Mouse (Mus musculus): ENCODE results near the gene Zfp383. TPM values are rescaled to one million over a fixed set of nuclear protein-coding genes. Genes with fewer than 3 reads are reported as not detected.

Zfp383 gene
- total and polyA plus RNA-seq, 2 experiments from 2014 or later = 4.1 to 6.6 TPM

DNA sequence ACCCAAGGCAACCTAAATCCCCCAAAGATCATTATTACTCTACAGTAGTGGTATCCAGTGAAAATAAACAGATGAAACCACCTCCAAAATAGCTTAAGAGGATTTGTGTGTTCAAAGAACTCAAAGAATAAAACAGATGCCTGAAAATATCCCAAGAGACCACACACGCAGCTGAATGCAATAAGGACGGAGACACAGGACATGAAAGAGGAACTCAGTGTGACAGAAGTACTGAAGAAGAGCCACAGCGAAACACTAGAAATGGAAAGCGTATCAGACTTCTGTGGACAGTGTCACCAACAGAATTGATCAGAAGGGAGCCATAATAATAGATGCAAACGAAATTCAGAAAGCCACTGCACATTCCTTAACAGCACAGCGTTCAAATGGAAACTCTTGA lies 30.8 kb downstream of the Zfp383 start:
- Histone ChIP-seq H3K27me3 (ENCODE audit: insufficient read depth, low read length) (no peaks in the 10 kb centered on the region), H3K4me1 (ENCODE audit: insufficient read depth, low read length) (no peaks in the 10 kb centered on the region), H3K27ac (no peak overlapping the region), H3K9me3 (ENCODE audit: low read length) (no peaks in the 10 kb centered on the region), H3K9ac (replicated peaks; ENCODE audit: low read length) (no peak overlapping the region), H3K4me3 (ENCODE audit: low read length) (no peak overlapping the region), H3K36me3 (ENCODE audit: insufficient read depth, low read length) (peaks cover 55% of the 10 kb centered on the region), H3K4me2 (ENCODE audit: low read depth, low read length) (no peak overlapping the region)
- ATAC-seq (no peak), DNase-seq (ENCODE audit: low spot score) (no peak)
- no peak for TF ChIP-seq CTCF (IDR thresholded peaks at IDR 0.05; ENCODE audit: low read depth)
- 78% methylated on average over 6 of the region's 6 CpGs for WGBS

DNA sequence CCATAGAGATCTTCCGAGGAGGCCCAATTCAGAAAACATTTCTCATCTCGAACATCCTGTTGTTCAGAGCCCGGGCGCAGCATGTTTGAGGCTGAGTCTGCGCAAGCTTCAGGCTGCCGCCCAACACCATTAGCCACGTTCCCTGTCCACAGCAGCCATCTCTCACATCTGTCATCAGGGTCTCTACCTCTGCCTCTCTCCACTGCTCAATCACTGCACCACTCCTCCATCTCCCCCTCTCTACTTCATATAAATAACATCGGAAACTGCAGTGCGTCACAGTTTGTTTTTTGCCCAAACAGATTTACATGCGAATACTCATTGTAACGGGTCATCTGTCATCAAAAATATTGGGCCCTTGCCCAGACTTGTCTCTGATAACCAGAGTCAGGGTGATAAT lies 33.0 kb downstream of the Zfp383 start:
- H3K27me3 ChIP-seq (ENCODE audit: insufficient read depth, low read length) = no peaks in the 10 kb centered on the region
- no peak overlapping the region for H3K4me2 ChIP-seq (ENCODE audit: low read depth, low read length)
- peaks cover 34% of the 10 kb centered on the region; the same call in 1 of the 2 replicates for H3K36me3 ChIP-seq (ENCODE audit: insufficient read depth, low read length)
- 80% methylated on average over 11 of the region's 11 CpGs for WGBS
- no peaks in the 10 kb centered on the region for H3K4me1 ChIP-seq (ENCODE audit: insufficient read depth, low read length)
- ATAC-seq (0 out of 2 replicates have a peak, but pooled peaks have one; percentile 10), DNase-seq (ENCODE audit: low spot score) (no peak)
- no peak overlapping the region for H3K4me3 ChIP-seq (ENCODE audit: low read length)
- H3K27ac ChIP-seq = no peak overlapping the region
- no peaks in the 10 kb centered on the region for H3K9me3 ChIP-seq (ENCODE audit: low read length)
- no peak overlapping the region for H3K9ac ChIP-seq (replicated peaks; ENCODE audit: low read length)
- no peak for TF ChIP-seq CTCF (IDR thresholded peaks at IDR 0.05; ENCODE audit: low read depth)

DNA sequence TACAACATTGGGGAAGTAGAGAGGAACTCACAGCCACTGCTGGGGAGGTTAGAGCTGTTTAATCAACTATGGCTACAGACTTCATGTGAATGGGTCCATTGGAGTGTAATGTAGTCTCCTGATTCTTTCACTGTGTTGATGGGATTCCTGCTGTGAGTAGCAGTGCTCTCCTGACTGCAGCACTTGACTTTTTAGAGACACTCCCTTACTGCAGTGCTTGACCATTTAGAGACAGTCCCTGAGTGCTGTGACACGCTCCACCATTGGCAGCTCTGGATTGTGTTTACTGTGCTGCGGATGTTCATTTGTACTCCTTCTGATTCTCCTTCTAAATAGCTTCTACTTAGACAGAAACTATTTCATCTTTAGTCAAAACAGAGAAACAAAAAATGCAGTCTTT lies 34.7 kb downstream of the Zfp383 start:
- H3K4me1 ChIP-seq (ENCODE audit: insufficient read depth, low read length) = no peaks in the 10 kb centered on the region
- no peak overlapping the region for H3K4me2 ChIP-seq (ENCODE audit: low read depth, low read length)
- H3K9ac ChIP-seq (replicated peaks; ENCODE audit: low read length) = no peak overlapping the region
- H3K9me3 ChIP-seq (ENCODE audit: low read length) = no peaks in the 10 kb centered on the region
- H3K36me3 ChIP-seq (ENCODE audit: insufficient read depth, low read length) = peaks cover 27% of the 10 kb centered on the region; the same call in 1 of the 2 replicates
- WGBS = 34% methylated on average over 2 of the region's 2 CpGs
- no peak overlapping the region for H3K4me3 ChIP-seq (ENCODE audit: low read length)
- ATAC-seq (no peak), DNase-seq (ENCODE audit: low spot score) (no peak)
- H3K27me3 ChIP-seq (ENCODE audit: insufficient read depth, low read length) = no peaks in the 10 kb centered on the region
- H3K27ac ChIP-seq = no peak overlapping the region
- TF ChIP-seq CTCF (IDR thresholded peaks at IDR 0.05; ENCODE audit: low read depth) = no peak

DNA sequence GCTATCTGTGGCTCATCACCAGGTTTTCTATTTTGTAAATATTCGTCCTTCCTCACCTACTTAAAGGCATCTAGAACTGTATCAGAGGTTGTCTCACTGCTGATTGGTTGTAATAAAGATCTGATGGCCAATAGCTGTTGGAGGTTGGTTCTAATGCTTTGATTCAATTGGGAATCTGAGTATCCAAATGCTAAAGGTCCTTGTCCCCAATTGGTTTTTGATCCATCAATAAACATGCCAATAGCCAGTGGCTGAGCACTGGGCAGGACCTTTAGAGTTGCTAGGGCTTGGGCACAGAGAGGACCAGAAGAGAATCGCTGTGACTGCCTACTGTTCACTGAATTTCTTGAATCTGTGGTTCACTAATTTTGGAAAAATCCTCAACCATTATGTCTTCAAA lies 35.7 kb downstream of the Zfp383 start:
- no peak for TF ChIP-seq CTCF (IDR thresholded peaks at IDR 0.05; ENCODE audit: low read depth)

GRCm38 (mm10) chr7:29944201-29944600 lies 36.2 kb downstream of the Zfp383 start:
- no peaks in the 10 kb centered on the region for H3K9me3 ChIP-seq (ENCODE audit: low read length)
- H3K9ac ChIP-seq (replicated peaks; ENCODE audit: low read length) = no peak overlapping the region
- ATAC-seq (no peak), DNase-seq (ENCODE audit: low spot score) (no peak)
- H3K27ac ChIP-seq = no peak overlapping the region
- peaks cover 33% of the 10 kb centered on the region; the same call in 1 of the 2 replicates for H3K36me3 ChIP-seq (ENCODE audit: insufficient read depth, low read length)
- no peak for TF ChIP-seq CTCF (IDR thresholded peaks at IDR 0.05; ENCODE audit: low read depth)
- H3K4me3 ChIP-seq (ENCODE audit: low read length) = no peak overlapping the region
- no peak overlapping the region for H3K4me2 ChIP-seq (ENCODE audit: low read depth, low read length)
- H3K4me1 ChIP-seq (ENCODE audit: insufficient read depth, low read length) = no peaks in the 10 kb centered on the region
- H3K27me3 ChIP-seq (ENCODE audit: insufficient read depth, low read length) = no peaks in the 10 kb centered on the region
- WGBS = 67% methylated on average over 2 of the region's 2 CpGs

More for the DNA sequence above, 35.7 kb downstream of the Zfp383 start:
- no peak overlapping the region for H3K27ac ChIP-seq
- no peaks in the 10 kb centered on the region for H3K27me3 ChIP-seq (ENCODE audit: insufficient read depth, low read length)
- no peak for DNase-seq (ENCODE audit: low spot score)
- no peak overlapping the region for H3K4me2 ChIP-seq (ENCODE audit: low read depth, low read length)
- H3K4me3 ChIP-seq (ENCODE audit: low read length) = no peak overlapping the region
- 70% methylated on average over 2 of the region's 2 CpGs for WGBS
- ATAC-seq = no peak
- no peaks in the 10 kb centered on the region for H3K4me1 ChIP-seq (ENCODE audit: insufficient read depth, low read length)
- peaks cover 29% of the 10 kb centered on the region; the same call in 1 of the 2 replicates for H3K36me3 ChIP-seq (ENCODE audit: insufficient read depth, low read length)
- H3K9ac ChIP-seq (replicated peaks; ENCODE audit: low read length) = no peak overlapping the region
- no peaks in the 10 kb centered on the region for H3K9me3 ChIP-seq (ENCODE audit: low read length)

DNA sequence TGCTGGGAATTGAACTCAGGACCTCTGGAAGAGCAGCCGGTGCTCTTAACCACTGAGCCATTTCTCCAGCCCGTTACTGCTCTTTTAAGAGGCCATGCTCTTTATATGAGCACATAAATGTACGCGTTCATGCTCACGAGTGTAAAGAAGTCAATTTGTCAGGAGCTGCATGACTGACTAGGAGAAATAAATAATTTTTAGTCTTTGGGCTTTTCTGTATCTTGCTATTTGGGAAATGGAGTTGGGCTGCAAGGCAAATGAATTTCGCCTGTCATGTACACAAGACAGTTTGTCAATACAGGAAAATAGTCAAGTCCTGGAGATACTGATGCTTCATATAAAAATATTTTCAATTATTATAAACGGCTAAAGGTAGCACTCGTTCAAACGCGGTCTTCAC lies 45.1 kb downstream of the Zfp383 start:
- 33% methylated on average over 10 of the region's 10 CpGs for WGBS
- peak overlapping the region; percentile 76 for H3K9ac ChIP-seq (replicated peaks; ENCODE audit: low read length)
- peak; percentile 7 for DNase-seq (ENCODE audit: low spot score)
- peak overlapping the region; percentile 73 for H3K4me2 ChIP-seq (ENCODE audit: low read depth, low read length)
- no peaks in the 10 kb centered on the region for H3K4me1 ChIP-seq (ENCODE audit: insufficient read depth, low read length)
- peak overlapping the region; percentile 80 for H3K4me3 ChIP-seq (ENCODE audit: low read length)
- TF ChIP-seq CTCF (IDR thresholded peaks at IDR 0.05; ENCODE audit: low read depth) = no peak; the same call in 1 of the 2 replicates
- H3K27me3 ChIP-seq (ENCODE audit: insufficient read depth, low read length) = no peaks in the 10 kb centered on the region
- H3K27ac ChIP-seq = peak overlapping the region; percentile 95
- no peak for ATAC-seq
- no peaks in the 10 kb centered on the region for H3K9me3 ChIP-seq (ENCODE audit: low read length)
- peaks cover 14% of the 10 kb centered on the region; the same call in 1 of the 2 replicates for H3K36me3 ChIP-seq (ENCODE audit: insufficient read depth, low read length)

DNA sequence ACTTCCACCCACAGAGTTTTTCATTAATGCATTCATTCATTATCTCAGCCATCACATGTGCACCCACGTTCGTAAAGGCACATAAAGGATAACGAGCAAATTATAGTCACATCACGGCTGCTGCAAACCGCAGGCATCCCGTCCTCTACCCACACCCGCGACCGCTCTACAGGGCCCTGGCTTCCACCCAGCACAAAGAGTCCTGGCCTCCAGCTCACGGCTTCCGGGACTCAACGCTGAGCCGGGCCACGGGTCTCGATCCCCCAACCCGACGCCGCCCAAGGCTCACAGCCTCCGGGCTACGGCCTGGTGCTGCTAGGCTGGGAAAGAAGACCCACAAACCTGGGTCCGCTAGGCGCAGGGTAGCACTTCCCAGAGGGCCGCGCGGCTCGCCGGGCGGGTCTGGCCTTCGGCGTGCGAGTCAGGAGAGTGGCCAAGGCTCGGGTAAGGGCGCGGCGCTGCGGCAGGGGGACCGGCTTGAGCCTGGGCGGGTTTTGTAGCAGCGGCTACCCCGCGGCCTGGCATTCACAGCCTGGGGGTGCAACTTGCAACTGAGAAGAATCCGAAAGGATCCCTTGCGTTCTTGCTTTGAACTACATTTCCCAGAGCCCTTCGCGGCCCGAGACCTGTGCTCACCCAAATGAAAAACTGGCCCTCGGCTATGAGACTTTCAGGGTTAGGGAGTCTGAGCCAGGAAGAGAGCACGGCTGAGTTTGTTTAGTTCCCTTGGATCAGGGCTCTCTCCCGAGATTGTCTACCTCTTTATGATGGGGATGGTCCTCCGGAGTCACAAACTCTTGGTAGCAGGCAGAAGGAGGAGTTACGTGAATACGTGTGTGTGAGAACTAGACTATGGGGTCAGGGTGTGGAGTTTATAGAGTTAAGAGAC lies 45.7 kb downstream of the Zfp383 start, which contains the start of gene Zfp74:
Gene Zfp74 (minus strand): TSS at position 577 of the 889 bp plus-strand sequence.
- ATAC-seq = peak; percentile 90
- no peak for TF ChIP-seq CTCF (IDR thresholded peaks at IDR 0.05; ENCODE audit: low read depth)
- Histone ChIP-seq H3K27me3 (ENCODE audit: insufficient read depth, low read length) (no peaks in the 10 kb centered on the region), H3K9ac (replicated peaks; ENCODE audit: low read length) (peak within 1 kb of the TSS; percentile 76), H3K4me3 (ENCODE audit: low read length) (peak within 1 kb of the TSS; percentile 80), H3K9me3 (ENCODE audit: low read length) (no peaks in the 10 kb centered on the region), H3K36me3 (ENCODE audit: insufficient read depth, low read length) (peaks cover 12% of the 10 kb centered on the region; the same call in 1 of the 2 replicates), H3K4me1 (ENCODE audit: insufficient read depth, low read length) (no peaks in the 10 kb centered on the region), H3K4me2 (ENCODE audit: low read depth, low read length) (peak within 1 kb of the TSS; percentile 73), H3K27ac (peak within 1 kb of the TSS; percentile 95)
- peak; percentile 84 for DNase-seq (ENCODE audit: low spot score)
- under 1% methylated on average over 52 of the region's 52 CpGs for WGBS
